Mouse (Mus musculus): ENCODE results near the gene Asrgl1. TPM values are rescaled to one million over a fixed set of nuclear protein-coding genes. Genes with fewer than 3 reads are reported as not detected.

Asrgl1 gene
- total and polyA plus RNA-seq, 3 experiments, result 15.6 to 36.2 (median 25.1) TPM

- TF ChIP-seq IRF4 (IDR thresholded peaks at IDR 0.05; ENCODE audit: low read depth, low read length), result peak; percentile 95
- peak; percentile 81; the same call in 1 of the 2 replicates for TF ChIP-seq MAFK (IDR thresholded peaks at IDR 0.05; ENCODE audit: insufficient replicate concordance, low read length)
- TF ChIP-seq HCFC1 (IDR thresholded peaks at IDR 0.05; ENCODE audit: low read depth, low read length), result peak; percentile 50
- no peak for TF ChIP-seq ZC3H11A (IDR thresholded peaks at IDR 0.05; ENCODE audit: low read depth, low read length)
- TF ChIP-seq KAT2A (IDR thresholded peaks at IDR 0.05; ENCODE audit: insufficient replicate concordance, low read length), result no peak
- TF ChIP-seq PAX5 (IDR thresholded peaks at IDR 0.05; ENCODE audit: low read length), result no peak
- 0 out of 2 replicates have a peak, but pooled peaks have one; percentile 38 for TF ChIP-seq TBP (conservative IDR thresholded peaks at IDR 0.05; ENCODE audit: low read depth, low read length)
- TF ChIP-seq NELFE (IDR thresholded peaks at IDR 0.05; ENCODE audit: low read depth, low read length), result 0 out of 2 replicates have a peak, but pooled peaks have one; percentile 26
- TF ChIP-seq RCOR1 (conservative IDR thresholded peaks at IDR 0.05; ENCODE audit: low read depth, low read length), result no peak; the same call in 1 of the 2 replicates
- peak; percentile 48 for TF ChIP-seq SMC3 (IDR thresholded peaks at IDR 0.05; ENCODE audit: low read depth, low read length)
- no peak for TF ChIP-seq ZKSCAN1 (IDR thresholded peaks at IDR 0.05; ENCODE audit: borderline replicate concordance, low read depth, low read length)
- TF ChIP-seq EP300 (IDR thresholded peaks at IDR 0.05; ENCODE audit: low read length), result peak; percentile 94
- peak in 1 of 2 experiments; percentile 55; a peak in 2 of 4 replicates for TF ChIP-seq CTCF (conservative IDR thresholded peaks at IDR 0.05 in 1 of 2, IDR thresholded peaks at IDR 0.05 in 1 of 2; ENCODE audit: low read depth in 2 of 2, low read length in 2 of 2)
- TF ChIP-seq MEF2A (IDR thresholded peaks at IDR 0.05; ENCODE audit: borderline replicate concordance, low read depth, low read length), result peak; percentile 74
- TF ChIP-seq E2F4 (IDR thresholded peaks at IDR 0.05; ENCODE audit: insufficient replicate concordance, low read depth, low read length), result no peak
- TF ChIP-seq CHD1 (IDR thresholded peaks at IDR 0.05; ENCODE audit: low read depth, low read length), result peak; percentile 83; the same call in 1 of the 2 replicates
- no peak for TF ChIP-seq ZNF384 (IDR thresholded peaks at IDR 0.05; ENCODE audit: low read depth, low read length)
- TF ChIP-seq ETS1 (conservative IDR thresholded peaks at IDR 0.05; ENCODE audit: low read depth, low read length), result peak; percentile 81
- peak; percentile 76 for TF ChIP-seq MYC (IDR thresholded peaks at IDR 0.05; ENCODE audit: low read depth, low read length)
- TF ChIP-seq RAD21 (IDR thresholded peaks at IDR 0.05; ENCODE audit: low read depth, low read length), result peak; percentile 33
- TF ChIP-seq MXI1 (IDR thresholded peaks at IDR 0.05; ENCODE audit: low read depth, low read length), result peak; percentile 80; the same call in 1 of the 2 replicates
- no peak for TF ChIP-seq USF2 (conservative IDR thresholded peaks at IDR 0.05; ENCODE audit: low read depth, low read length)
- peak; percentile 83 for TF ChIP-seq JUND (conservative IDR thresholded peaks at IDR 0.05; ENCODE audit: low read depth, low read length)
- peak; percentile 92 for TF ChIP-seq MAZ (IDR thresholded peaks at IDR 0.05; ENCODE audit: low read depth, low read length)
- TF ChIP-seq TCF12 (IDR thresholded peaks at IDR 0.05; ENCODE audit: low read depth, low read length), result peak; percentile 96
- no peak; the same call in 1 of the 2 replicates for TF ChIP-seq UBTF (IDR thresholded peaks at IDR 0.05; ENCODE audit: low read depth, low read length)
- no peak for TF ChIP-seq POLR2AphosphoS2 (IDR thresholded peaks at IDR 0.05; ENCODE audit: low read depth, low read length)
- no peak for TF ChIP-seq GABPA (IDR thresholded peaks at IDR 0.05; ENCODE audit: insufficient replicate concordance, low read depth, low read length)
- TF ChIP-seq SIN3A (IDR thresholded peaks at IDR 0.05; ENCODE audit: low read length), result peak; percentile 89; the same call in 1 of the 2 replicates
- no peak for TF ChIP-seq ZMIZ1 (IDR thresholded peaks at IDR 0.05; ENCODE audit: low read depth, low read length)
- peak; percentile 47; the same call in 1 of the 2 replicates for TF ChIP-seq MAX (IDR thresholded peaks at IDR 0.05; ENCODE audit: low read length)
- TF ChIP-seq USF1 (IDR thresholded peaks at IDR 0.05; ENCODE audit: low read depth, low read length), result no peak
- TF ChIP-seq NRF1 (IDR thresholded peaks at IDR 0.05; ENCODE audit: low read depth, low read length), result no peak
- peak; percentile 70 for TF ChIP-seq ELF1 (IDR thresholded peaks at IDR 0.05; ENCODE audit: low read depth, low read length)
- TF ChIP-seq CHD2 (IDR thresholded peaks at IDR 0.05; ENCODE audit: low read length), result peak; percentile 69
- TF ChIP-seq JUN (IDR thresholded peaks at IDR 0.05; ENCODE audit: insufficient read depth, low read depth, low read length), result peak; percentile 73
- TF ChIP-seq POLR2A (IDR thresholded peaks at IDR 0.05; ENCODE audit: low read depth, low read length), result no peak
- TF ChIP-seq BHLHE40 (IDR thresholded peaks at IDR 0.05; ENCODE audit: low read depth, low read length), result 0 out of 2 replicates have a peak, but pooled peaks have one; percentile 11
- Histone ChIP-seq H3K36me3 (replicated peaks in 1 of 2; ENCODE audit: control insufficient read depth in 1 of 2, insufficient read depth in 1 of 2, low read length in 1 of 2) (no peaks in the 10 kb centered on the region), H3K27me3 (replicated peaks) (no peaks in the 10 kb centered on the region), H3K9me3 (replicated peaks; ENCODE audit: low read length) (no peaks in the 10 kb centered on the region), H3K9ac (ENCODE audit: insufficient read depth, low read depth) (peak overlapping the region; percentile 53; the same call in 1 of the 2 replicates), H3K27ac (ENCODE audit: insufficient read depth, low read depth) (peak overlapping the region; percentile 99), H3K4me2 (ENCODE audit: insufficient read depth, low read depth, poor library complexity, severe bottlenecking) (peak overlapping the region; percentile 75), H3K4me1 (ENCODE audit: control insufficient read depth in 1 of 2, insufficient read depth in 2 of 2) (peaks cover 45 to 81% of the 10 kb centered on the region in 2 experiments), H3K4me3 (replicated peaks in 1 of 3; ENCODE audit: low read depth in 2 of 3, low read length in 2 of 3, poor library complexity in 1 of 3) (peak overlapping the region; percentile 7 to 26 (median 14)), H3K79me2 (replicated peaks; ENCODE audit: control insufficient read depth, extremely low read depth, insufficient read depth, poor library complexity, severe bottlenecking) (no peaks in the 10 kb centered on the region)
- peak; percentile 96 for DNase-seq (ENCODE audit: extremely low read depth)
- dilution Hi-C loops (cut with MboI; ENCODE audit: extremely low pct_ligation_motif_present, extremely low pct_unique_long_range_greater_than_20kb, low sequenced_read_pairs) (no loop called here), in situ Hi-C loops (cut with MboI; ENCODE audit: low pct_ligation_motif_present, low pct_unique_long_range_greater_than_20kb, low sequenced_read_pairs) (no loop called here)
Measured at GRCm38 (mm10) chr19:9067292-9067691, 68.1 kb downstream of the Asrgl1 start.

Measured in CH12.LX (cell line).